Mouse (Mus musculus) ES-E14 (cell line): Measurements from ENCODE around the gene Pak6.

Experiments used
- CHD2 ChIP-seq: IDR thresholded peaks from 2 replicates; pipeline ENCODE4 v1.6.1; 2014; ENCODE audit warnings: mild to moderate bottlenecking, low read depth, low read length, inconsistent platforms
- HCFC1 ChIP-seq: IDR thresholded peaks from 2 replicates; pipeline ENCODE4 v1.6.1; 2012; ENCODE audit warnings: low read length, inconsistent platforms, borderline replicate concordance; ENCODE audit not compliant: insufficient read depth
- ZC3H11A ChIP-seq: IDR thresholded peaks from 2 replicates; pipeline ENCODE4 v1.6.1; 2012; ENCODE audit warnings: low read depth, mild to moderate bottlenecking, inconsistent platforms, low read length, borderline replicate concordance
- ZNF384 ChIP-seq: IDR thresholded peaks from 2 replicates; pipeline ENCODE4 v1.6.1; 2012; ENCODE audit warnings: low read depth, low read length, inconsistent platforms

DNA sequence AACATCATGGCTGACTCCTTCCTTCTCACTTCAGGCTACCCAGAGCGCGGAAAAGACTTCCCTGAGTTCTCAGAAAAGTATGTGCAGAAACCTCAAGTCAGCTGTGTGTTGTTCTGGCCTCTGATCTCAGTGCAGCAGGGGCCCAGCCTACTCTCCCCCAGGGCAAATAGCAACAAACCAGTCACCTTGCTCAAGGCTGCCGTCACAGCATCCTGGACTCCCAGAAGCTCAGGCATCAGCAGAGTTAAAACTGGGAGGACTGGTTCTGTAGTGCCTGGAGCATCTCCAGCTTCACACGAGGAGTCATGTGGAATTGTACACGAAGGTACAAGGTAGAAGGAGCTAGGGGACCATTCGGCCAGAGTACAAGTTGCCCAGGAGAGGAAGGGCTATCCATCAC lies 6.1 kb downstream of the Pak6 start:
- no peak for TF ChIP-seq ZNF384
- no peak for TF ChIP-seq HCFC1
- TF ChIP-seq ZC3H11A = no peak
- no peak for TF ChIP-seq CHD2
